Mouse (Mus musculus) midbrain, embryonic 14.5 days (tissue): ENCODE measurements at regions not wholly inside any gene's neighbourhood (a gene's known extent, or its start where the extent isn't known, plus 50 kb on each side); places are given as distances from the start of the nearest gene placed in this dataset.

Source experiments
- ATAC-seq: fragments of 200-750 bp; cut with Nextera tagmentation; 2 replicates; pipeline ENCODE4 v1.8.0; 2017; ENCODE audit warnings: moderate number of reproducible peaks, moderate library complexity; ENCODE audit not compliant: low FRiP score, low TSS enrichment
- DNase-seq: peaks from one replicate; pipeline ENCODE4 v3.0.0-alpha.2; 2015
- H3K27ac ChIP-seq: fragments of 300-500 bp; sonication (generic); replicated peaks from 2 replicates; pipeline ENCODE4 v1.5.1; 2014; ENCODE audit warnings: mild to moderate bottlenecking, low read depth, low read length, moderate library complexity
- H3K27me3 ChIP-seq: fragments of 300-500 bp; sonication (generic); 2 replicates; pipeline ENCODE4 v1.6.1; 2014; ENCODE audit warnings: low read length, control low read depth, mixed read lengths; ENCODE audit not compliant: control insufficient read depth, insufficient read depth
- H3K36me3 ChIP-seq: fragments of 300-500 bp; sonication (generic); 2 replicates; pipeline ENCODE4 v1.6.1; 2014; ENCODE audit warnings: low read length, control low read depth; ENCODE audit not compliant: control insufficient read depth, insufficient read depth
- H3K4me1 ChIP-seq: fragments of 300-500 bp; sonication (generic); 2 replicates; pipeline ENCODE4 v1.6.1; 2014; ENCODE audit warnings: mild to moderate bottlenecking, antibody characterized with exemption, low read length, control low read depth; ENCODE audit not compliant: control insufficient read depth, insufficient read depth
- H3K4me2 ChIP-seq: fragments of 300-500 bp; sonication (generic); 2 replicates; pipeline ENCODE4 v1.6.1; 2014; ENCODE audit warnings: mild to moderate bottlenecking, low read length, moderate library complexity
- H3K4me3 ChIP-seq: fragments of 300-500 bp; sonication (generic); replicated peaks from 2 replicates; pipeline ENCODE4 v1.5.1; 2014; ENCODE audit warnings: low read depth, low read length
- H3K9ac ChIP-seq: fragments of 300-500 bp; sonication (generic); replicated peaks from 2 replicates; pipeline ENCODE4 v1.6.1; 2014; ENCODE audit warnings: mild to moderate bottlenecking, low read length, moderate library complexity
- H3K9me3 ChIP-seq: fragments of 300-500 bp; sonication (generic); 2 replicates; pipeline ENCODE4 v1.6.1; 2016; ENCODE audit warnings: low read length, control low read depth, mixed read lengths; ENCODE audit not compliant: control insufficient read depth
- WGBS: fragments of 180-500 bp; shearing (Covaris S2); extraction: QIAGEN DNeasy Blood & Tissue Kit; methylation state at CpG from one replicate; pipeline ENCODE4 v1.1.7; 2014; 5-methylcytosine and 5-hydroxymethylcytosine counted together

DNA sequence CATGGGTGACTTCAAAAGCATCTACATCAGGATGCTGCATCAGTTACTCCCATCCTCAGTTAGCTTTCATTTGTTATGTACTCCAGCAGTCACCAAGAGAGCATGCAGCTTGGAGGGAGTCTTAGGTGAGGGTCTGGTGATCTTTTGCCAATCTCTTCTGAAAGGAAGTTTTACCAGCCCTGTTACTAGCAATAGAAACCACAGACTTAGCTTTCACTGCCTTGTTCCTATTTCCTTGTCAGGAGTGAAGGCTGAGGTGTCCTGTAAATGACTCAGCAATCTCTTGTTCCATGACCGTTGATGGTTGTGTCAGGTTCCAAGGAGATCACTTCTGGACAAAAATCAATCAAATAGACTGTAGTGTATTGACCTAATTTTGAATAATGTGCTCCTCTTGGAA is 497.2 kb upstream of the Tle4 start:
- Histone ChIP-seq H3K27ac (no peak overlapping the region), H3K9ac (no peak overlapping the region), H3K4me1 (no peaks in the 10 kb centered on the region), H3K4me2 (no peak overlapping the region), H3K27me3 (no peaks in the 10 kb centered on the region), H3K4me3 (no peak overlapping the region), H3K9me3 (no peaks in the 10 kb centered on the region), H3K36me3 (no peaks in the 10 kb centered on the region)
- DNase-seq (no peak), ATAC-seq (no peak)
- 93% methylated on average over 1 of the region's 1 CpGs for WGBS

DNA sequence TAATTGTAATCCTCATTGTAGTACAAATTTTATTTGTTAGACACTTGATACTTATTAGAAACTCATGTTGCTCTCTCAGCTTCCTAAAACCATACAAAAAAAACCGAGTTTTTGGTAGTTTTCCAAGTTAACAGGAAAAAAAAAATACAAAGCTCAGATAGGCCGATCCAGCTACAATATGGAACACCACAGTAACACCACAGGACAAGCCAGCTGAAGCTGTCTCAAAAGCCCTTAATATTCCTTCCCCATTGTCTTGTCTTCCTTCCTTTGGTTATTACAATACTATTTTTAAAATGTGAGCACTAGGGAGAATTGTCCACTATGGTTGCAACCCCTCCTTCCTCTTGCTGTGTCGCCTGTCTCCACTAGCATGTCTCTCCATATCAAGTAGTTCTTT is 495.7 kb upstream of the Tle4 start:
- ATAC-seq (no peak), DNase-seq (no peak)
- Histone ChIP-seq H3K9ac (no peak overlapping the region), H3K27me3 (no peaks in the 10 kb centered on the region), H3K27ac (no peak overlapping the region), H3K4me3 (no peak overlapping the region), H3K36me3 (no peaks in the 10 kb centered on the region), H3K4me2 (no peak overlapping the region), H3K4me1 (no peaks in the 10 kb centered on the region), H3K9me3 (no peaks in the 10 kb centered on the region)
- 81% methylated on average over 3 of the region's 3 CpGs for WGBS

DNA sequence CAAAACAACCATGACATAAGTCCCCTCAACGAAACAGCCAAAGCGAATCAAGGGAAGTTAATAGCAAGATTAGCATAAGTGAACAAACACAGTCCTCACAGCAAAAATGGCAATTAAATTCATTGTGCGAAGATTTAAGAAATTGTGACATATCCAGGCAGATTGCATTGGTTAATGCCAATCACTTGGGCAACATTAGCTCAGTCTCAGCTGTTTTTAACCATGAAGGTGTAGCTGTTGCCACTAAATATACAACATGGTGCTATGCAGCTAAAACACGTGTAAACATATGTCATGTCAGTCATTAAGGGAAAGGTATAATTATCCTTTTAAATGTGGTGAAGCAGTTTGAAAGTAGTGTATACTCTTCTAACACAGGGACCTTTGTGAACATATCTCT is 482.8 kb upstream of the Tle4 start:
- DNase-seq, result no peak
- Histone ChIP-seq H3K9me3 (no peaks in the 10 kb centered on the region), H3K4me3 (no peak overlapping the region), H3K4me1 (no peaks in the 10 kb centered on the region), H3K27ac (no peak overlapping the region), H3K36me3 (no peaks in the 10 kb centered on the region), H3K4me2 (no peak overlapping the region), H3K9ac (no peak overlapping the region), H3K27me3 (no peaks in the 10 kb centered on the region)
- ATAC-seq, result no peak
- 89% methylated on average over 4 of the region's 4 CpGs for WGBS

DNA sequence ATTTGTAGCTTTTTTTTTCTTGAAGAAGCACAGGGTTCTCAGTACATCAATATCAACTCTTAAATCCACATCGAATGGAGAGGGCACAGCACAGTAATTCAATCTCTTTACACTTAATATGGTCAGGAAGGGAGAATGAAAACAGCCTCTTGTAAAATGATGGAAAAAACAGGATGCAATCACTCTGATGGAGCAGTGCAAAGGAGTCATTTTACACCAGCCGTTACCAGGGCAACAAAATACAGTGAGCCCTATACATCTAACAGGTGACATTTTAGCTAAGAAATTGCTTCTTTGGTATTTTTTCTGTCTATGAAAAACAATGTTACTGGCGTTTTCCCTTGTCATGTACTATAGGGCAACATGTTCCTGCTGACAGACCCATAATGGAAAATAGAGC is 459.9 kb upstream of the Tle4 start:
- no peak overlapping the region for H3K4me2 ChIP-seq
- peaks cover 4% of the 10 kb centered on the region; the same call in 1 of the 2 replicates for H3K4me1 ChIP-seq
- no peak overlapping the region for H3K27ac ChIP-seq
- H3K9me3 ChIP-seq, result no peaks in the 10 kb centered on the region
- H3K4me3 ChIP-seq, result no peak overlapping the region
- no peaks in the 10 kb centered on the region for H3K36me3 ChIP-seq
- H3K9ac ChIP-seq, result no peak overlapping the region
- no peaks in the 10 kb centered on the region for H3K27me3 ChIP-seq
- WGBS, result 87% methylated on average over 3 of the region's 3 CpGs
- DNase-seq, result no peak
- no peak for ATAC-seq

DNA sequence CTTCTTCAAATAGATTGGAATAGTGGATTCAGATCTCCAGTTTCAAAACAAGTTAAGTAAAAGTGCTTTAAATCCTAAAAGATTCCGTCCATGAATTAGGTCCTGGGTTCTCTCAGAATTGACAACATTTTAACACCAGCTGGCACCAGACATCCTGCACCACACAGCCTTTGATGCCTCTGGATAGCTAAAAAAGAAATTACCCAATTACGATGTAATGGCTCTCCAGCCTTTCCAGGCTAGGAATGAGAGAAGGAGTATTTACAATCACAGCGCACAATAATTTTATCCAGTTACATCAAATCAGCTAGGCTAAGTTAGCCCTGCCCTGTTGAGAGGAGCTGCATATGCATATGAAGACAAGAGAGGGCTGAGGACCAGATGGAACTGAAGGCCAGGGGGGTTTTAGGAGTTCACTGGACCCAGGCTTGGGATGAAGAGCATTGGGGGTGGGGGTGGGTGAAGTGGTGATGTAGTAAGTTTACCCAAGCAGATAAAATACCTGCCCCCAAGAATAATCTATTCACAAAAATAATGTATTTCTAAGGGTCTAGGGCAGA is 455.8 kb upstream of the Tle4 start:
- no peak for DNase-seq
- Histone ChIP-seq H3K27ac (no peak overlapping the region), H3K36me3 (no peaks in the 10 kb centered on the region), H3K9me3 (no peaks in the 10 kb centered on the region), H3K4me1 (peaks cover 4% of the 10 kb centered on the region; the same call in 1 of the 2 replicates), H3K27me3 (no peaks in the 10 kb centered on the region), H3K4me2 (no peak overlapping the region), H3K4me3 (no peak overlapping the region), H3K9ac (no peak overlapping the region)
- 73% methylated on average over 3 of the region's 3 CpGs for WGBS
- ATAC-seq, result no peak

DNA sequence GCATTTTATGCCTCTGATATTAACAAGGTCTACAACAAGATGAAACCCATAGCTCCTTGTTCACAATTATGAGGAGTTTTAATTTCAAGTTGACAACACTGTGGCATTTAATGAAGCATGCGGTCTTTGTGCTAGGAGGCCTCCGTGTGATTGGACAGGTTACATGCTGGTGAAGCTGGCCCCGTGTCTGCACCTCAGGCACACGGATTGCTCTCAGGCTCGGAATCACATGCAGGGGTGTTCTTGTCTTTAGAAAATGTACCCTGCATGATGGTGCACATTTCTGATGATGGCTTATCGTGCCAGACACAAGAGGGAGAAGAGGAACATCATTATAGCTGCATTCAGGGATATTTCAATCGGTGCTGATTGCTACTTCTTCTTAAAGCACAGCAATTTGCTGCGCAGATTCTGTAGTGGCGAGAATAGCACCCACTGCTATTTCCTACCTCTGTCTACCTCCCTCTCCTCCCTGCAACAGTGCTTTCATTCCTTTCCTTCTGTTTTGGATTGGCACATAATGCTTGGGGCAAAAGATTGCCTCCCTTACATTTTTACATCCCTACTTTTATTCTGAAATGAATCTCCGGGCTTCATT is 454.9 kb upstream of the Tle4 start:
- no peak for DNase-seq
- WGBS, result 77% methylated on average over 10 of the region's 10 CpGs
- Histone ChIP-seq H3K36me3 (no peaks in the 10 kb centered on the region), H3K9me3 (no peaks in the 10 kb centered on the region), H3K27me3 (no peaks in the 10 kb centered on the region), H3K9ac (no peak overlapping the region), H3K27ac (no peak overlapping the region), H3K4me2 (no peak overlapping the region), H3K4me1 (peaks cover 4% of the 10 kb centered on the region; the same call in 1 of the 2 replicates), H3K4me3 (no peak overlapping the region)
- no peak for ATAC-seq

DNA sequence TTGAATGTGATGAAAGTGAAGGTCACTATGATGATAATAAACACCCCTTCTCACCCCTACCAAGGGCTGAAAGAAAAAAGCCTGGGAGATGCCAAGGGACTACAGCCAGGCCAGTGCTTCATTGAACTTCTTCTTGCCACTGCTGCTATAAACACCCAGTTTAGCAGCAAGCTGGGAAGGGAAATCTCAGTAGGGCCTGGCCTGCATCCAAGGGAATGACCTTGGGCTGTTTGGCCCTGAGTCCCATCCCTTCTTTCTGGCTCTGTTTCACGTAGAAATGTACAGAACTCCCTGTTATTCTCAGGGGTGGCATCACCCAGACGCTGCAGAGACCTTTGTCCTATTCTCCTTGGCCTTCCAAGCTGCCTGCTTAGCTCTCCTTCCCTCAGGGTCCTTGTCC is 450.0 kb upstream of the Tle4 start:
- H3K9me3 ChIP-seq, result no peaks in the 10 kb centered on the region
- H3K4me1 ChIP-seq, result no peaks in the 10 kb centered on the region
- H3K4me3 ChIP-seq, result no peak overlapping the region
- no peak overlapping the region for H3K4me2 ChIP-seq
- H3K36me3 ChIP-seq, result no peaks in the 10 kb centered on the region
- no peaks in the 10 kb centered on the region for H3K27me3 ChIP-seq
- no peak for ATAC-seq
- 69% methylated on average over 2 of the region's 2 CpGs for WGBS
- no peak overlapping the region for H3K27ac ChIP-seq
- no peak overlapping the region for H3K9ac ChIP-seq
- DNase-seq, result no peak

DNA sequence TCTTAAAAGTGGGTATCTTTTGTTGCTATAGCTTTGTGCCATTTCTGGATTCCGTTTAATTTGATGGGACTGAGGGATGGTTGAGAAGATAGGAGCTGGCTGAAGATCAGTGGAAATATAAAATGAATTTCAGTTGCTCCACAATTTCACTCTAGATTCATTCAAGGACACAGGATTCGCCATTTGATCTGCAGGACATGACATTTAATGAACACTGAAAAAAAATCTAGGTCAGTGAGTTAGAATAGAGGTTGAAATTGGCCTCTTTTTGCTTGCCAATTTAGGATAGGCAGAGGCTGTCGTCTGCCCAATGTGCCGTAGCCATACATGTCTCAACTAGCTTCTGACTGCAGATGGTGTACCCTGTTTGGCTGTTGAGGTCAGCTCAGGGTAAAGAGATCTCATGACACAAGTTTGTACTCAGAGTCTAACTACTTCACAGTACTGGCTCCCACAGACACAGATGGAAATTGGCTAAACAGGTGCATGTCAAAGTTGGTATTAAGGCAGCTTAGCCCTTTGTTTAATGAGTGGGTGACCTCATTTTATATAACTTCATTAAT is 449.5 kb upstream of the Tle4 start:
- no peaks in the 10 kb centered on the region for H3K4me1 ChIP-seq
- no peaks in the 10 kb centered on the region for H3K9me3 ChIP-seq
- ATAC-seq, result no peak

DNA sequence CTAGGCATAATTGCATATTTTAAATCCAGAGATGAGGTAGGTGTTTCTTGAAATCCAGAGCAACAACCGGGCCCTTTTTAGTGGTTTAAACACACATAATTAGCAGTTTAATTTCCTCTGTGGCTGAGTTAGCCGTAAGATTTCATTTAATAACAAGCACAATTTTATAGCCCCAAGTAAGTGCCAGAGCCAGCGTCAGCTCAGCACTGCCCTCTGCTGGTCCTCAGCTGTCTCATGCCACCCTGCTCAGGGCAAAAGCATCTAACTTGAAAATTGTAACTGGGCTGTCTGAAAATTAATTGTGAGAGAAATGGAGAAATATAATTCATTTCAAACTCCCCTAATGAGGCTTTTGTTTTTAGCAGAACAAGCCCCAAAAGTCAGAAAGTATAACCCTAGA is 437.7 kb upstream of the Tle4 start:
- no peaks in the 10 kb centered on the region for H3K4me1 ChIP-seq
- no peak overlapping the region for H3K4me2 ChIP-seq
- DNase-seq, result peak; percentile 90
- H3K27ac ChIP-seq, result no peak overlapping the region
- no peaks in the 10 kb centered on the region; the same call in 1 of the 2 replicates for H3K27me3 ChIP-seq
- no peaks in the 10 kb centered on the region for H3K9me3 ChIP-seq
- no peak overlapping the region for H3K4me3 ChIP-seq
- 8% methylated on average over 3 of the region's 3 CpGs for WGBS
- no peak overlapping the region for H3K9ac ChIP-seq
- ATAC-seq, result no peak
- no peaks in the 10 kb centered on the region for H3K36me3 ChIP-seq

More for the DNA sequence above, 449.5 kb upstream of the Tle4 start:
- H3K4me3 ChIP-seq, result no peak overlapping the region
- no peak for DNase-seq
- H3K27ac ChIP-seq, result no peak overlapping the region
- no peaks in the 10 kb centered on the region for H3K36me3 ChIP-seq
- 89% methylated on average over 4 of the region's 4 CpGs for WGBS
- H3K4me2 ChIP-seq, result no peak overlapping the region
- H3K27me3 ChIP-seq, result no peaks in the 10 kb centered on the region
- no peak overlapping the region for H3K9ac ChIP-seq
